Mouse (Mus musculus): Measurements from ENCODE around the gene Mcf2l.

The Mcf2l gene

GRCm38 (mm10) chr8:12874194-12874791 lies 687 bp downstream of the Mcf2l start:
- DNase-seq (ENCODE audit: extremely low read depth, low read depth): no peak

DNA sequence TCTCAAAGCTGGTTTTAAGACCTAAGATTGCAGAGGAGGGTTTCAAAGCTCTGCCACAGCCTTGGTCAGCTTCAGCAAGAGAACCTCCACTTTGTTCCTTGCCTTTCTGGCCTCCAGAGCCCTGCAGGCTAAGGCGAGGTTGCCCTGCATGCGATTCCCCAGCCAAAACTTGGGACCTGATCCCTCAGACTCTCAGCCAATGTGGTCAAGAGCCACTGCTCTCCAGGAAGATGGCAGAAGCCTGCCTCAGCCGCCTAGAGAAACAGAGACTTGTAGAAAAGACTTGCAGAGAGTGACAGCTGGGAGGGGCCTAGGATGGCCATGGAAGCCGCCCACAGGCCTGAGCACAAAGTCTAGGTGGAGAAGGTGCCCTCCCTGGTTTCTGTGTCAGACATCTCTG lies 1.4 kb downstream of the Mcf2l start:
- no peak for DNase-seq (ENCODE audit: extremely low read depth, low read depth)

DNA sequence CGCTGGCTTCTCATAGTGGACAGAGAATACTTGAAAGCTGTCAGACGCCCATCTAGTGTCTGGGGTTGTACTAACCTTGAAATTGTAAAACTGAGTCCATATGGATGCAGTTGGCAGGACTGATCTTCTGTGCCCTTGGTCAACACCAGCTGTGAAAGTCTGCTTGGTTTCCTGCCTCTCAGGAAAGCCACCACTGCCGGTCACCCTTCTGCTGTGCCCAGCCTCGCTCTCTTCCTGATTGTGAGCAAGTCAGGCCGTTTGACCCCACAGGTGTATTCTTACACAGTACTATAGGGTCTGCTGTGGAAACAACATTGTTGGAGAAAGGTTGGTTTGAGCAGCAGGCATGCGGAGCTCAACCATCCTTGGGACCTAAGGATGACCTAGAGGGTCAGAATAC lies 3.5 kb downstream of the Mcf2l start:
- DNase-seq (ENCODE audit: extremely low read depth, low read depth): no peak

DNA sequence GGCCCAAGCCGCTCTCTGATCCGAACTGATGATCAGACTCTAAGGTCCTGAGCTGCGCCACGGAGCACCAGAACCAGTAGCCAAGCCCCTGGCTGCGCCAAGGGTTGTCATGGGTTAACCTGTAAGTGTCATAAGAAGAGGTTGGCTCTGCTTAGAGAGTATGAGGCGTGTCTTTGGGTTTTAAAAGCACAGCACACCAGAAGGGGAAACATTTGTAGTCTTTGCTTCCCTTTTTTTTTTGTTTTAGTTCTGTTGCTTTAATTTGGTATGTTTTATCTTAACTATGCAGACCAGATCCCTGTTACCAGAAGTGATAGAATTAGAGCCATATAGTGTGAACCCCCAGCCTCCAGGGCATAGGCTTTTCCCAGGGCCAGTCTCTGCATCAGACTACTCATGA lies 6.6 kb downstream of the Mcf2l start:
- peak; percentile 85 for DNase-seq (ENCODE audit: extremely low read depth, low read depth)

- no peak for DNase-seq (ENCODE audit: extremely low read depth, low read depth)
These were observed 9.7 kb downstream of the Mcf2l start for GRCm38 (mm10) chr8:12883051-12884004.

DNA sequence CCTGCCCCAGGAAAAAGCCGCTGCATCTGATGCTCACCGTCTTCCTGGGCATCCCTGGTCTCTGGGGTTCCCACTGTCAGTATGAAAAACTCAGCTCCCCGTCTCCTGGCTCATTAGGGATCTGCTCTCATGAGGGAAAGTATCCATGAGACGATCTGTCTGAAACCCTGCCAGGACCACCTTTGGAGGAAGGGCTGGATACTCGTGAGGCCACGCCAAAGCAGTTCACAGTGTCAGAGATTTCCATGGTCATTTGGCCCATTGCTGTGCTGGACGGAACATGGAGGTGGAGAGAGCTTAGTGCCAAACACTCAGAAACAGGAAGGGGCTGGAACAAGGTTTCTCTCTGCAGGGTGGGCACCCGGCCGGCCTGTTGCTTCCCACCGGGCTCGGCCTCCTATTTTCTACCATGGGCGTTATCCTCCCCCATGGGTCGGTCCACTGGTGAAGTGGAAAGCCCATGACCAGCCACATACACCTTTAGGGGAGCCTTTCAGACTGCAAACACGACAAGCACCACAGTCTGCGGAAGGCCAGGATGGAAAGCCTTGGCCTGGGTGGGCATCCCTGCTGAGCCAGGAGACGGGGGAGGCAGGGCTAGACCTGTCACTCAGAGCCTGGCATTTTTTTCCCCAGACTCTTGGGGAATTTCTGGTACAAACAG lies 14.3 kb downstream of the Mcf2l start:
- DNase-seq (ENCODE audit: extremely low read depth, low read depth): no peak

DNA sequence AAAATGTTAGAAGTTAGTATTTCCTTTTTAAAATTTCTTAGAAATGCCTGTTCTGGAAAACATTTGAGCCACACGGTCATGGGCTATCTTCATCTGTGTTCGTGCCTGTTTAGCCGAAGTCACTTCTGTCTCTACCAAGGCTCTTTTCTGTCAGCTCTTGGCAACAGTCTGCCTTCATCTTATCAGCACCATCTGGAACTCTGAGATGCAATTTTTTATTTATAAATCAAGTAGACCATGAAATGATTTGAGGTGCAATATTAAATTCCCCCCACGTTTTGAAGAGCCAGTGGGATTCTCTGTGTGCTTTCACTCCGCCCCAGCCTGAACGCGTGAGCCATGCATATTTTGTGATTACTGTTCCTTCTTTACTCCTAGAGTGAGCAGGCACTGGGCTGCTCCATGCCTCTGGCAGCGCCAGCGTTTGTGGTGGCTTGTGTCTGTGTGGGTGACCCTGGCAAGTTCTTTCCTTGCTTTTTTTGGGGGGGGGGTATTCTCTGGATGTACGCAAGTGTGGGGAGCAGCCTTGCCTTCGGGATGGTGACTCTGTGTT lies 15.5 kb downstream of the Mcf2l start:
- DNase-seq (ENCODE audit: extremely low read depth, low read depth): no peak

DNA sequence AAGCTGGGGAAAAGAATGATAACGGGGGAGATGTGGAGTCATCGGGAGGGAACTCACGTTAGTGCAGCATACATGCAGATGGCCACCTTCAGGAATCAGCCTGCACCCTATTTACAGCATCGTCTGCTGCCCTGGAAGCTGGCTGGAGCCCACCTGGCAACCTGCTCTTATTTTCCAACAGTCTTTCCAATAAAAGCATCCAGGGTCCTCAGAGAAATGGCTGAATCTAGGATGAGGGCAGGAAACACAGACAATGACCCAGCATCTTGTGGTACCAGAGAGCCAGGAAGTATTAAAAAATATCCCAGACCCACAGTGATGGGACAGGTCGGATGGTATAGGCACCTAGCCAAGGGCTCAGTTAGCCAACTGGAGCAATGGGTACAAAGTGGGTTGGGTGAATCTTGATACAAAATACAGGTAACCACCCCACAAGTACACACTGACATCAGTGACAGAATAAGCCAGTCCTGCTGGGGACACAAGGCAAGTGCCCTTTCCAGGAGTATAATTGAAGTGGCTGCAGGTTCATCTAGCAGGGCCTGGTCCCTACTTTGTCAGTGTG lies 19.4 kb downstream of the Mcf2l start:
- DNase-seq (ENCODE audit: extremely low read depth, low read depth): no peak

DNA sequence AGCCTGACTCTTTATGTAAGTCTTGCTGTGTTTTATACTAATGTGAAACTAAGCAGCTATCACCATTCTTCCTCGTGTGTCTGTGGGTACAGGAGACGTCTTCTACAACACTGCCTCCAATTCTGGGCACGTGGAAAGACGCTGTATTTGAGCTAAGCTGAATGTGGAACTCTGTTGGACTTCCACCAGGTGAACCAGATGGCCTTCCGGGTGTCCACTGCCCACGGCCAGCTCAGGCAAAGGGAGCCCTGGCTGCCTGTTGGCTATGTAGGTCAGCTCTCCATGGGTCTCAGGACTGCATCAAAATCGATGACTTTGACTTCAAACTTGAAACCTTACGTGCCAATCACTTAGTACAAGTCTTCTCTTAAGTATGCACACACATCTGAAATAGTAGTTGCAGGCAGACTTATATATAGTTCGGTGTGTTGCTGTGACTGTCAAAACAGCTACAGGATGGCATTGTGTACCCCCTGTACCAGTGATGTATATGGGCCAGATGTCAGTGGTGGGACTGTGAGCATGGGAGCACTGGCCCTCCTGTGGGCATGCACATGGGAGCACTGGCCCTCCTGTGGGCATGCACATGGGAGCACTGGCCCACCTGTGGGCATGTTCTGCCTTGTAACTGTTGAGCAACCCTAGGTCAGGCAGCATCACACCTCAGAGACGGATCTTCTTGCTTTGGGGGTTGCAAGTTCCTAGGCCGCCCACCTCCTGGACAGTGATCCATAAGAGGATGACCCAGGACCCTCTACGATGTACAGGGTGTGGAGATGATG lies 20.4 kb downstream of the Mcf2l start:
- no peak for DNase-seq (ENCODE audit: extremely low read depth, low read depth)

DNA sequence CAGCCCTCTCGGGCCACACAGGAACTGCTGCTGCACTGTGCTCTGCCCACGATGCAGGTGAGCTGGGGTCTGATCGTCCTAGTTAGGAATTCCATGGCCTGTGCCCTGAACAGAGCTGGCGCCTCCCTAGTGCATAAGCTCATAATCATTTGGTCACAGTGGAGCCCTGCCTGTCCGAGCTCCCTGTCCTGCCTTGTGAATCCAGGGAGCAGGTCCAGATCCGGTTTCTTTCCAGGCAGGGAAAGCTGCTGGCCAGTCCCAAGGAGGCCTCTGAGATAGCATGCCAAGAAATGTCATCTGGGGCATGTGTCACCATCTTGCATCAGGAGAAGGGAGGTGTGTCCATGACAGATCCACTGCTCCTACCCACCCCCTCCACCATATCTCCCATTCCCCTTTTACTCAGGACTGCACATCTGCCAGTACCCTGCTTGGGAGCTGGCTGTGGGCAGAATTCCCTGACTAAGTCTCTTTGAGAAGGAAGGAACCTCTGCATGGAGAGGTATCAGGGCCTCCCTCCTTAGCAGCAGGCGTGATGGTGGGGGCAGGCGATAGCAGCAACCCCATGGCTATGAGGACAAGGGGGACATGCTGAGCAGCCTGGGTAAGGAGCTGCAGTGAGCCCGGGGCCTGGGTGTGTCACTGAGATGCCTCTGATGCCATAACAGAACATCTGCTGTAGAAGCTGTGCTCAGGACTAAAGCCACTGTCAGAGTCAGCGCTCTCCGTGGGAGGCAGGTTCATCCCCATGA lies 21.4 kb downstream of the Mcf2l start:
- no peak for DNase-seq (ENCODE audit: extremely low read depth, low read depth)

- DNase-seq (ENCODE audit: extremely low read depth, low read depth): no peak
These were observed 22.0 kb downstream of the Mcf2l start for GRCm38 (mm10) chr8:12895535-12896150.

DNA sequence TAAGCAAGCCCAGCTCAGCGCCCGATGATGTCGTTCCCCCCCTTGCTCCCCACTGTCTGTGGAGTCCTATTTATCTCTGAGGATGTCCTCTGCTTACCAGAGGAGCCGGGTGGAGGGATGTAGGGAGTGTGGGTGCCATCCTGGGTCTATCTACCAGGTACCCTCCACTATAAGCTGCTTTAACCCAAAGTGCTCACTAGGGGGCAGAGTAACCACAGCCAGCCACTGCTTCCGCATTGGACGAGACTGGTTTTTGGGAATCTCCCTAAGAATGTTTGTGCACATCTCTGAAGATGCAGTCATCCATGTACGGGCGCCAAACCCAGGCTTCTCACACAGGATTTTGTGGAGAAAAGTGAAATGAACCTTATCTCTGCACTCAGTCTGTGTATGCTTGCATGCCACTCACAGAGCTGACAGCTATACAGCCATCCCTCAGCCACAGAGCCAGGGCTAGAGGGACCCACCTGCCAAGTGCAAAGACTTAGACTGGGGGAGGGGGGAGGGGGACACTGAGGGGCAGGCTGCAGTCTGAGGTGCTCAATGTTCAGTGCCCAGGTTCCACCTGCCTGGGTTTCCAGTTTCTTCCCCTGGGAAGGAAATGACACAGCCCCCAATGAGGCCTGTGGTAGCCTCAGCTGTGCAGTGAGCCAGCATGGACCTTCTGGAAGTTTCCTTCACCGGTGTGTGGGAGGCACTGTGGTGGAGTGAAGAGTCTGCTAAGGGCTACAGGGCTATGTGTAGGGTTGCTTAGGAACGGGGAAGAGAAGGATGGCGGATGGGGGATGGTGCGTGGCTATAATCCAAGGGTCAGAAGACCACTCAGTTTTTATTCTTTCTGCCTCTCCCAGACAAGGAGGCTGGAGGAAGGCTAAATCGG lies 23.1 kb downstream of the Mcf2l start:
- peak; percentile 16 for DNase-seq (ENCODE audit: extremely low read depth, low read depth)

DNA sequence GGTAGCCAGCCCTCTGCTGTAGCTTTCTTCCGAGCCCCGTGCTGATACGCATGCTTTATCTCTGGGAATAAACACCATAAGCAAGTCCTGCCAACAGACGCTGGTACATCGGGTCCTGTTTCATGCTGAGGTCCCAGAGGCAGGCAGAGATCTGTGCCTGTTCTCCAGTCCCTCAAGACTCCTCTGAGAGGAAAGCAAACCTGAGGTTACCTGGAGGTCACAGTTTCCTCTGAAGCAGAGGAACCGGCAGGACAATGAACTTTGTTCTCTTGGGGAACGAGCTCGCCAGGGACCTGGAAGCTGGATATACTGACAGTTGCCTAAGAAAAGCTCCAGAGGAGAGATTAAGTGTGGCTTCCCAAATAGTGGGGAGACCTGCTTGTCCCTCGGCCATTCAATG lies 24.2 kb downstream of the Mcf2l start:
- DNase-seq (ENCODE audit: extremely low read depth, low read depth): no peak

GRCm38 (mm10) chr8:12903790-12904415 lies 30.3 kb downstream of the Mcf2l start:
- no peak for DNase-seq (ENCODE audit: extremely low read depth, low read depth)

DNA sequence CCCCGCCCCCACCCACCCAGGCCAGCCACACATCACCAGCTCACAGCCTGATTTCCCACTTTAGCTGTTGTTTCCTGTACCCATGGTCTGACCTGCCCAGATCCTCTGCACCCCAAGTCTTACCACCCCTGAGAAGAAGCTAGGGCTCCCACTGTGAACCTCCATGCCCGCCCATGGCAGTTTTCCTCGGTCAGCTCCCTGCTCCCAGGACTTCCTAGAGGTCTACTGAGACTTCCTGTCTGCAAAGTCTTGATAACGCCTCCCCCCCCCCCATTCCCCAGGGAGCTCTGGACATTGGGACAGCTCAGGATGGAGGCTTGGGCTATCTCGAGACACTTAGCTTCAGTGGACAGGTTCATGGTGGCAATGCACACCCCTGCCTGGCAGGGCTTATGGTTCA lies 31.5 kb downstream of the Mcf2l start:
- no peak for DNase-seq (ENCODE audit: extremely low read depth, low read depth)

GRCm38 (mm10) chr8:12905599-12906321 lies 32.2 kb downstream of the Mcf2l start:
- no peak for DNase-seq (ENCODE audit: extremely low read depth, low read depth)

DNA sequence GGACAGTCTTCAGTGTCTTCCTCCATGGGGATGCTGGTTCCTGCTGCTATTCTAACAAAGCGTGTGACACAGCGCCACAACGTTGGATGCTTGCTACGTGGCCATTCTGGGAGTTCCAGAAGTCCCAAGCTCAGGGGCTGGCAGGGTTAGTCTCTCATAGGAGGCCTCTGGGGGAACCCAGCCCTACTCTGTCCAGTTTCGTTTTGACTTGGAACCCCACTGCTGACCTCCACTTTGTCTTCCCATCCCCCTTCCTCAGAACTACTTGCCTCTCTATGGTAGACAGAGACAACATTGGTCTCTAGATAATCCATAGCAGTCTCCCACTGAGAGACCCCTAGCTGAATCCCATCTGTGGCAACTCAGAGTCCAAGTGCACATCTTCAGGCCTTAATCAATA lies 33.0 kb downstream of the Mcf2l start:
- no peak for DNase-seq (ENCODE audit: extremely low read depth, low read depth)

- DNase-seq (ENCODE audit: extremely low read depth, low read depth): no peak
These were observed 34.1 kb downstream of the Mcf2l start for GRCm38 (mm10) chr8:12907730-12908129.

Data from MEL-GATA-1-ER (cell line).